Mouse (Mus musculus): ENCODE results near the gene Faf1.

- no peak for TF ChIP-seq CTCF (IDR thresholded peaks at IDR 0.05; ENCODE audit: borderline replicate concordance, insufficient read depth, low read length)
- no peak for TF ChIP-seq POLR2A (IDR thresholded peaks at IDR 0.05; ENCODE audit: low read depth, low read length)
Observed at GRCm38 (mm10) chr4:109782577-109783114, 106.3 kb downstream of the Faf1 start.

Measured in embryonic fibroblast, embryonic 13.5 days (primary cell).